Mouse (Mus musculus): ENCODE results near the gene Cdk18. TPM values are rescaled to one million over a fixed set of nuclear protein-coding genes. Genes with fewer than 3 reads are reported as not detected.

Cdk18 gene
- total and polyA plus RNA-seq, 2 experiments from 2014 or later = 3.1 to 7.2 TPM

- no peak for ATAC-seq (ENCODE audit: low FRiP score)
- no peak overlapping the region for H3K9ac ChIP-seq (replicated peaks; ENCODE audit: low read length, poor library complexity, severe bottlenecking)
- TF ChIP-seq CTCF (IDR thresholded peaks at IDR 0.05) = peak; percentile 66
- H3K4me1 ChIP-seq (ENCODE audit: insufficient read depth, low read length) = peaks cover 16% of the 10 kb centered on the region; the same call in 1 of the 2 replicates
- DNase-seq (ENCODE audit: low spot score) = peak; percentile 48
- H3K36me3 ChIP-seq (ENCODE audit: insufficient read depth, low read length) = no peaks in the 10 kb centered on the region
- no peaks in the 10 kb centered on the region for H3K9me3 ChIP-seq (ENCODE audit: low read length)
- WGBS = 70% methylated on average over 10 of the region's 10 CpGs
- no peak overlapping the region for H3K27ac ChIP-seq (ENCODE audit: low read depth, low read length)
- no peaks in the 10 kb centered on the region for H3K27me3 ChIP-seq (ENCODE audit: insufficient read depth, low read length)
- 0 out of 2 replicates have a peak overlapping the region, but pooled peaks have one; percentile 99 for H3K4me2 ChIP-seq (ENCODE audit: low read depth, low read length, poor library complexity, severe bottlenecking)
- H3K4me3 ChIP-seq (ENCODE audit: low read depth, low read length) = no peak overlapping the region
These were observed 687 bp upstream of the Cdk18 start for GRCm38 (mm10) chr1:132140171-132140570.

- TF ChIP-seq CTCF (IDR thresholded peaks at IDR 0.05) = no peak
- Histone ChIP-seq H3K4me1 (ENCODE audit: insufficient read depth, low read length) (peaks cover 9% of the 10 kb centered on the region; the same call in 1 of the 2 replicates), H3K9ac (replicated peaks; ENCODE audit: low read length, poor library complexity, severe bottlenecking) (peak overlapping the region; percentile 75), H3K36me3 (ENCODE audit: insufficient read depth, low read length) (no peaks in the 10 kb centered on the region), H3K4me3 (ENCODE audit: low read depth, low read length) (peak overlapping the region; percentile 62), H3K9me3 (ENCODE audit: low read length) (no peaks in the 10 kb centered on the region), H3K27ac (ENCODE audit: low read depth, low read length) (no peak overlapping the region), H3K4me2 (ENCODE audit: low read depth, low read length, poor library complexity, severe bottlenecking) (peak overlapping the region; percentile 99), H3K27me3 (ENCODE audit: insufficient read depth, low read length) (no peaks in the 10 kb centered on the region)
- DNase-seq (ENCODE audit: low spot score) (no peak), ATAC-seq (ENCODE audit: low FRiP score) (no peak)
- 7% methylated on average over 33 of the region's 35 CpGs for WGBS
These were observed 688 bp downstream of the Cdk18 start for GRCm38 (mm10) chr1:132138576-132139415.

- 73% methylated on average over 9 of the region's 9 CpGs for WGBS
- Histone ChIP-seq H3K4me2 (ENCODE audit: low read depth, low read length, poor library complexity, severe bottlenecking) (peak overlapping the region; percentile 99), H3K27ac (ENCODE audit: low read depth, low read length) (no peak overlapping the region), H3K4me3 (ENCODE audit: low read depth, low read length) (peak overlapping the region; percentile 62; the same call in 1 of the 2 replicates), H3K9me3 (ENCODE audit: low read length) (no peaks in the 10 kb centered on the region), H3K9ac (replicated peaks; ENCODE audit: low read length, poor library complexity, severe bottlenecking) (no peak overlapping the region), H3K36me3 (ENCODE audit: insufficient read depth, low read length) (no peaks in the 10 kb centered on the region), H3K27me3 (ENCODE audit: insufficient read depth, low read length) (no peaks in the 10 kb centered on the region), H3K4me1 (ENCODE audit: insufficient read depth, low read length) (0 out of 2 replicates have a peak, but pooled peaks cover 4% of the 10 kb centered on the region)
- no peak for TF ChIP-seq CTCF (IDR thresholded peaks at IDR 0.05)
- DNase-seq (ENCODE audit: low spot score) (no peak), ATAC-seq (ENCODE audit: low FRiP score) (no peak)
These were observed 1.4 kb downstream of the Cdk18 start for GRCm38 (mm10) chr1:132137935-132138575.

- Histone ChIP-seq H3K9me3 (ENCODE audit: low read length) (no peaks in the 10 kb centered on the region), H3K4me3 (ENCODE audit: low read depth, low read length) (no peak overlapping the region), H3K36me3 (ENCODE audit: insufficient read depth, low read length) (no peaks in the 10 kb centered on the region), H3K9ac (replicated peaks; ENCODE audit: low read length, poor library complexity, severe bottlenecking) (no peak overlapping the region), H3K27me3 (ENCODE audit: insufficient read depth, low read length) (no peaks in the 10 kb centered on the region), H3K4me1 (ENCODE audit: insufficient read depth, low read length) (0 out of 2 replicates have a peak, but pooled peaks cover 4% of the 10 kb centered on the region), H3K4me2 (ENCODE audit: low read depth, low read length, poor library complexity, severe bottlenecking) (no peak overlapping the region), H3K27ac (ENCODE audit: low read depth, low read length) (no peak overlapping the region)
- ATAC-seq (ENCODE audit: low FRiP score) = no peak
- 95% methylated on average over 3 of the region's 3 CpGs for WGBS
- TF ChIP-seq CTCF (IDR thresholded peaks at IDR 0.05) = no peak
- no peak for DNase-seq (ENCODE audit: low spot score)
These were observed 2.6 kb downstream of the Cdk18 start for GRCm38 (mm10) chr1:132136847-132137246.

GRCm38 (mm10) chr1:132135631-132136030 is 3.9 kb downstream of the Cdk18 start:
- Histone ChIP-seq H3K4me1 (ENCODE audit: insufficient read depth, low read length) (0 out of 2 replicates have a peak, but pooled peaks cover 4% of the 10 kb centered on the region), H3K27ac (ENCODE audit: low read depth, low read length) (no peak overlapping the region), H3K9me3 (ENCODE audit: low read length) (no peaks in the 10 kb centered on the region), H3K9ac (replicated peaks; ENCODE audit: low read length, poor library complexity, severe bottlenecking) (no peak overlapping the region), H3K36me3 (ENCODE audit: insufficient read depth, low read length) (no peaks in the 10 kb centered on the region), H3K4me2 (ENCODE audit: low read depth, low read length, poor library complexity, severe bottlenecking) (no peak overlapping the region), H3K4me3 (ENCODE audit: low read depth, low read length) (no peak overlapping the region), H3K27me3 (ENCODE audit: insufficient read depth, low read length) (no peaks in the 10 kb centered on the region)
- WGBS = 92% methylated on average over 7 of the region's 7 CpGs
- DNase-seq (ENCODE audit: low spot score) = no peak
- no peak for TF ChIP-seq CTCF (IDR thresholded peaks at IDR 0.05)
- no peak for ATAC-seq (ENCODE audit: low FRiP score)

- H3K4me2 ChIP-seq (ENCODE audit: low read depth, low read length, poor library complexity, severe bottlenecking) = no peak overlapping the region
- ATAC-seq (ENCODE audit: low FRiP score) = no peak
These were observed 11.2 kb downstream of the Cdk18 start for GRCm38 (mm10) chr1:132128311-132128710.

More at GRCm38 (mm10) chr1:132128311-132128710, 11.2 kb downstream of the Cdk18 start:
- Histone ChIP-seq H3K36me3 (ENCODE audit: insufficient read depth, low read length) (no peaks in the 10 kb centered on the region), H3K9ac (replicated peaks; ENCODE audit: low read length, poor library complexity, severe bottlenecking) (no peak overlapping the region), H3K9me3 (ENCODE audit: low read length) (no peaks in the 10 kb centered on the region), H3K27me3 (ENCODE audit: insufficient read depth, low read length) (no peaks in the 10 kb centered on the region), H3K4me3 (ENCODE audit: low read depth, low read length) (no peak overlapping the region), H3K27ac (ENCODE audit: low read depth, low read length) (no peak overlapping the region), H3K4me1 (ENCODE audit: insufficient read depth, low read length) (peaks cover 2% of the 10 kb centered on the region; the same call in 1 of the 2 replicates)
- no peak for DNase-seq (ENCODE audit: low spot score)
- no peak for TF ChIP-seq CTCF (IDR thresholded peaks at IDR 0.05)
- 82% methylated on average over 7 of the region's 7 CpGs for WGBS

All from midbrain, postnatal 0 days (tissue).